Mouse (Mus musculus): ENCODE measurements at regions not wholly inside any gene's neighbourhood (a gene's known extent, or its start where the extent isn't known, plus 50 kb on each side); places are given as distances from the start of the nearest gene placed in this dataset.
"Not testable (repeated sequence)": the region's sequence is repeated elsewhere in the genome, so short reads cannot be mapped to it uniquely, and the experiment has no call there.

- no peak for DNase-seq (ENCODE audit: low read depth, low spot score)
These were observed 110.0 kb upstream of the Syt13 start for GRCm38 (mm10) chr2:92804916-92805315.

- DNase-seq (ENCODE audit: low read depth, low spot score) = no peak
These were observed 109.1 kb upstream of the Syt13 start for GRCm38 (mm10) chr2:92805761-92806160.

GRCm38 (mm10) chr2:92806481-92807195, 108.3 kb upstream of the Syt13 start:
- no peak for DNase-seq (ENCODE audit: low read depth, low spot score)

- DNase-seq (ENCODE audit: low read depth, low spot score) = no peak
These were observed 107.5 kb upstream of the Syt13 start for GRCm38 (mm10) chr2:92807404-92807803.

GRCm38 (mm10) chr2:92808121-92808520, 106.8 kb upstream of the Syt13 start:
- no peak for DNase-seq (ENCODE audit: low read depth, low spot score)

GRCm38 (mm10) chr2:92809226-92809625, 105.7 kb upstream of the Syt13 start:
- DNase-seq (ENCODE audit: low read depth, low spot score) = no peak

- no peak for DNase-seq (ENCODE audit: low read depth, low spot score)
These were observed 105.1 kb upstream of the Syt13 start for GRCm38 (mm10) chr2:92809681-92810323.

GRCm38 (mm10) chr2:92810956-92811355, 103.9 kb upstream of the Syt13 start:
- DNase-seq (ENCODE audit: low read depth, low spot score) = not testable (repeated sequence)

GRCm38 (mm10) chr2:92813028-92813427, 101.9 kb upstream of the Syt13 start:
- peak; percentile 75 for DNase-seq (ENCODE audit: low read depth, low spot score)

- DNase-seq (ENCODE audit: low read depth, low spot score) = no peak
These were observed 95.3 kb upstream of the Syt13 start for GRCm38 (mm10) chr2:92819586-92819985.

- no peak for DNase-seq (ENCODE audit: low read depth, low spot score)
These were observed 90.6 kb upstream of the Syt13 start for GRCm38 (mm10) chr2:92824325-92824724.

GRCm38 (mm10) chr2:92825395-92825794, 89.5 kb upstream of the Syt13 start:
- DNase-seq (ENCODE audit: low read depth, low spot score) = no peak

GRCm38 (mm10) chr2:92830134-92830533, 84.8 kb upstream of the Syt13 start:
- DNase-seq (ENCODE audit: low read depth, low spot score) = no peak

- DNase-seq (ENCODE audit: low read depth, low spot score) = no peak
These were observed 83.1 kb upstream of the Syt13 start for GRCm38 (mm10) chr2:92831784-92832183.

GRCm38 (mm10) chr2:92836203-92836602, 78.7 kb upstream of the Syt13 start:
- no peak for DNase-seq (ENCODE audit: low read depth, low spot score)

- DNase-seq (ENCODE audit: low read depth, low spot score) = no peak
These were observed 76.9 kb upstream of the Syt13 start for GRCm38 (mm10) chr2:92838012-92838411.

- DNase-seq (ENCODE audit: low read depth, low spot score) = peak; percentile 66
These were observed 74.9 kb upstream of the Syt13 start for GRCm38 (mm10) chr2:92840009-92840408.

GRCm38 (mm10) chr2:92841626-92842025, 73.3 kb upstream of the Syt13 start:
- DNase-seq (ENCODE audit: low read depth, low spot score) = no peak

GRCm38 (mm10) chr2:92845061-92845769, 69.7 kb upstream of the Syt13 start:
- no peak for DNase-seq (ENCODE audit: low read depth, low spot score)

GRCm38 (mm10) chr2:92848962-92849361, 65.9 kb upstream of the Syt13 start:
- no peak for DNase-seq (ENCODE audit: low read depth, low spot score)

GRCm38 (mm10) chr2:92851336-92851735, 63.6 kb upstream of the Syt13 start:
- no peak for DNase-seq (ENCODE audit: low read depth, low spot score)

- DNase-seq (ENCODE audit: low read depth, low spot score) = no peak
These were observed 61.7 kb upstream of the Syt13 start for GRCm38 (mm10) chr2:92853175-92853574.

- no peak for DNase-seq (ENCODE audit: low read depth, low spot score)
These were observed 60.6 kb upstream of the Syt13 start for GRCm38 (mm10) chr2:92854331-92854730.
